Mouse (Mus musculus): ENCODE data around the gene Hoxd12. TPM values are rescaled to one million over a fixed set of nuclear protein-coding genes. Genes with fewer than 3 reads are reported as not detected.

Gene Hoxd12
- polyA plus RNA-seq, 1 experiment from 2014 or later: not detected

DNA sequence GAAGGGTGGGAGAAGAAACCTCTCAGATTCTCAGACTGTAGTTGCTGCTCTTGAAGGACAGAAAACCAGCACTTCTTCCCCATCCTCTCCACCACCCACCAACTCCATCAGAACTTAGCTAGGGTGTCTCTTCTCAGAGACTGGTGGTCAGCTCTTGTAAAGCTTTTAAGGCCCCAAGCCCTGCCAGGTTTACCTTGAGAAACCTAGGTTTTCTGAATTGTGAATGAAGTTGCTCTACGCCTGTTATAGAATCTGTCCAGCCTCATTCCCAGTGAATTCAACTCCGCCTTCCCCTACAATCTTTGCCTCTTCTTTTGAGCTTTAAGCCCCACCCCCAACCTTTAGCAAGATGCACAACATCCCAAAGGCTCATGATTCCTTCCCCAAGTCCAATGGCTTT is 2.3 kb downstream of the Hoxd12 start:
- Histone ChIP-seq H3K27me3 (peaks cover 99% of the 10 kb centered on the region), H3K4me2 (replicated peaks) (no peak overlapping the region), H3K36me3 (no peaks in the 10 kb centered on the region), H3K4me3 (no peak overlapping the region), H3K4me1 (peaks cover 22% of the 10 kb centered on the region), H3K9me3 (no peaks in the 10 kb centered on the region), H3K9ac (no peak overlapping the region), H3K27ac (no peak overlapping the region)
- WGBS: 9% methylated on average over 2 of the region's 2 CpGs
- no peak for ATAC-seq (ENCODE audit: insufficient number of reproducible peaks, insufficient read depth, low FRiP score, low TSS enrichment)

DNA sequence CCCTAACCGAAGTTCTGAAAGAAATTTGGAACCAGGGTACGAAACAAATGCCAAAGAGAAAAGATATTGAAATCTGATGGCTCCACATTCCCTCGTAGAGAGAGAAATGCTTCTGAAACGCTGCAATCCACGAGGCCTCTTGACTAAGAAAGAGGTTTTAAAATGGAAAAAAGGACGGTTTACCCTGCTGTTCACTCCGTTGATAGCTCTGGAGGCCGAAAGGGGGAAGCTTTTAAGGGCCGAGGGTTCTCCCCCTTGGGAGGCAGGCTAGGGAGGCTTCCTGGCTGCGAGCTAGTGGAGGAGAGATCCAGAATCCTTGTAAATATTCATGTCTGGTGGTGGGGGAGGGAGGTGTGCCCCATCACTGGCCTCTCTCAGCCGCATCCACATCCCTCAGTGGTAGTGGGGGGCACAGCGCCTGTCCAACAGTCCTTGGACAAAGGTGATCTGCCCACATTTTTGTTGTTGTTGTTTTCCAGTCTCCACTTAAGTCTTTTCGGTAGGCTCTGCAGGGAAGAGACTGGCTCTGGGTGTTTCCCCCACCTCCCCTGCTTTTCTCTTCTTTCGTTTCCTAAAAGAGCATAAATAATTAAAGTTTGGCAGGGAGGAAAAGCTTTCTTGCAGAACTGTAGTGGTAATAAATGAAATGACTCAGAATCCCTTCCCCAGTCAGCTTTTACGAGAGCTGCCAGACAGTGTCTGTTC is 4.2 kb downstream of the Hoxd12 start, which contains the start of gene Hoxd11:
Gene Hoxd11, plus strand, starts transcription at position 667 of the 705 bp plus-strand sequence.
- Histone ChIP-seq H3K9ac (no peak within 1 kb of the TSS), H3K4me1 (peaks cover 18% of the 10 kb centered on the region), H3K27me3 (peaks cover 98% of the 10 kb centered on the region), H3K36me3 (no peaks in the 10 kb centered on the region), H3K4me2 (replicated peaks) (0 out of 2 replicates have a peak within 1 kb of the TSS, but pooled peaks have one; percentile 5), H3K4me3 (no peak within 1 kb of the TSS), H3K9me3 (no peaks in the 10 kb centered on the region), H3K27ac (no peak within 1 kb of the TSS)
- no peak for ATAC-seq (ENCODE audit: insufficient number of reproducible peaks, insufficient read depth, low FRiP score, low TSS enrichment)
- WGBS: 2% methylated on average over 15 of the region's 15 CpGs

DNA sequence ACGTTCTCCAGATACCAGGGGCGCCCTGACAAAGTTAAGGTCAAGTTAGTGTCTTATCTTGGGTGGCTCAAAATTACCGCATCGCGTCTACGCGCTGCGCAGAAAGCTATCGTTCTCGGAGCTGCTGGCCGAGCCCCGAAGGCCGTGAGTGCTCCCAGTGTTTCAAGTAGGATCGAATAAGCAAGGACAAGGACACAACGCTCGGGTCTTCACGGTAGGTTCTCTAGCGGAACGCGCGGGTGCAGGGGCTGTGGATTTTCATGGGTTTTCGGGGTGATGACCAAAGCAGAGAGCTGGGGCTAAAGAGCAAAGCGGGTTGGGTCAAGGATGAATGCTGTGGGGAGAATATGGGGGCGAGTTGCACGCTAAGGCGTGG is 4.8 kb downstream of the Hoxd12 start:
- H3K4me2 ChIP-seq (replicated peaks): 0 out of 2 replicates have a peak overlapping the region, but pooled peaks have one; percentile 5
- H3K9me3 ChIP-seq: no peaks in the 10 kb centered on the region
- H3K9ac ChIP-seq: no peak overlapping the region
- H3K27me3 ChIP-seq: peaks cover 98% of the 10 kb centered on the region
- no peak overlapping the region for H3K4me3 ChIP-seq
- peaks cover 18% of the 10 kb centered on the region for H3K4me1 ChIP-seq
- under 1% methylated on average over 26 of the region's 26 CpGs for WGBS
- H3K27ac ChIP-seq: no peak overlapping the region
- H3K36me3 ChIP-seq: no peaks in the 10 kb centered on the region
- ATAC-seq (ENCODE audit: insufficient number of reproducible peaks, insufficient read depth, low FRiP score, low TSS enrichment): no peak

DNA sequence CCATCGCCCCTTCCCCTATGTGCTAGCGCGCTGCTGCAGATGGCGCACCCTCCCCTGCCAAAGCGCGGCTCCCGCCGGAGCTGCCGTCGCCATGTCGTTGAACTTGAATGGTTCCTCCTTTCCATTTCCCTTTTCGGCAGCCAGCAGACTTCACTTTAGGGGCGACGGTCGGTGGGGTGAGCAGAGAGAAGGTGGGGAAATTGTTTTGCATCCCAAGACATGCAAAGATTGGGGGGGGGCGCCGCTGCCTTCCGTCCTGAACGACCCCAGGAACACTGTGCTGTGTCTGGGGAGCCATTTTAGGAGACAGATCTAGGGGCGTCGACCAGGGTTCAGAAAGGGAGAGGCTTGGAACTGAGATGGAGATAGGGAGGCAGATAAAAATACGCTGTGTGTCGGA is 5.2 kb downstream of the Hoxd12 start:
- H3K27me3 ChIP-seq: peaks cover 98% of the 10 kb centered on the region
- no peaks in the 10 kb centered on the region for H3K36me3 ChIP-seq
- H3K9me3 ChIP-seq: no peaks in the 10 kb centered on the region
- peaks cover 18% of the 10 kb centered on the region for H3K4me1 ChIP-seq
- no peak overlapping the region for H3K27ac ChIP-seq
- no peak overlapping the region for H3K4me3 ChIP-seq
- H3K4me2 ChIP-seq (replicated peaks): 0 out of 2 replicates have a peak overlapping the region, but pooled peaks have one; percentile 5
- ATAC-seq (ENCODE audit: insufficient number of reproducible peaks, insufficient read depth, low FRiP score, low TSS enrichment): no peak
- WGBS: under 1% methylated on average over 23 of the region's 23 CpGs
- H3K9ac ChIP-seq: no peak overlapping the region

DNA sequence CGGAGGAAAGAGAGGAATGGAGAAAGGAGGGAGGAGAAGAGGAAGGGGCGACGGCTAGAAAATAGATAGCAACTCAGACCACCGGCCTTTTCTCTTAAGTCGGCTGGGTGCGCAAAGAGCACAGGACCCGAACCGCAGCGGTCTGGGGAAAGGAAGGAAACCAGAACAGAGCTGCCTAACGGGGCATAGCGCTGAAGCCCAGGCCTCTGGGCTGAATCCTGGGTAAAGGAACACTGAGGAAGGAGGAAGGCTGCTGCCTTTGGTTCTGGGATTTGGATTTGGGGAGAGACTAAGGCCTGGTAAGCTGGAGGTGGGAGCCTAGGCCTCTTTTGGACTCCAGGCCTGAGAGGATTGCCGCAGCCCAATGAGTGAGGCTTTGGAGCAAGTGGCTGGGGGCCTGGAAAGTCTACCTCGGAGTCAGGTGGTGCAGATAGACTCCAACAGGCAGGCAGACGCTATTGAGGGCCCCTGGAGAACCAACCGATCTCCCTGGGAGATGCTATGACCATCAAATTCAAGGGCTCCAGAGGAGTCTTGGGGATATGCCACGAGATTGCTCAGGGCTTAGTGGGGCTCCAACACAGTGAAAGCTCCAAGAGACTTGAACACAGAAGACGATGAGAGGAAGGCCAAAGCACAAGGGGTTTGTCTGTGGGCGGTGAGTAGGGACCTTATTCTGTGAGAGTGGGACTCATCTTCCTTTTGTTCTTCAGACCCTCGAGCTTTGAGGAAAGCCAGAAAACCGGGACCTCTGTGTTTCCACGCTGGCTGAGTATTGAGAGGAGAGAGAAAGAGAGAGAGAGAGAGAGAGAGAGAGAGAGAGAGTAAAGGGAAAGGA is 6.0 kb downstream of the Hoxd12 start:
- under 1% methylated on average over 21 of the region's 21 CpGs for WGBS
- H3K9ac ChIP-seq: no peak overlapping the region
- no peaks in the 10 kb centered on the region for H3K9me3 ChIP-seq
- H3K4me3 ChIP-seq: no peak overlapping the region
- H3K4me1 ChIP-seq: peaks cover 18% of the 10 kb centered on the region
- no peak for ATAC-seq (ENCODE audit: insufficient number of reproducible peaks, insufficient read depth, low FRiP score, low TSS enrichment)
- no peaks in the 10 kb centered on the region for H3K36me3 ChIP-seq
- H3K4me2 ChIP-seq (replicated peaks): no peak overlapping the region
- H3K27me3 ChIP-seq: peaks cover 97% of the 10 kb centered on the region
- no peak overlapping the region for H3K27ac ChIP-seq

DNA sequence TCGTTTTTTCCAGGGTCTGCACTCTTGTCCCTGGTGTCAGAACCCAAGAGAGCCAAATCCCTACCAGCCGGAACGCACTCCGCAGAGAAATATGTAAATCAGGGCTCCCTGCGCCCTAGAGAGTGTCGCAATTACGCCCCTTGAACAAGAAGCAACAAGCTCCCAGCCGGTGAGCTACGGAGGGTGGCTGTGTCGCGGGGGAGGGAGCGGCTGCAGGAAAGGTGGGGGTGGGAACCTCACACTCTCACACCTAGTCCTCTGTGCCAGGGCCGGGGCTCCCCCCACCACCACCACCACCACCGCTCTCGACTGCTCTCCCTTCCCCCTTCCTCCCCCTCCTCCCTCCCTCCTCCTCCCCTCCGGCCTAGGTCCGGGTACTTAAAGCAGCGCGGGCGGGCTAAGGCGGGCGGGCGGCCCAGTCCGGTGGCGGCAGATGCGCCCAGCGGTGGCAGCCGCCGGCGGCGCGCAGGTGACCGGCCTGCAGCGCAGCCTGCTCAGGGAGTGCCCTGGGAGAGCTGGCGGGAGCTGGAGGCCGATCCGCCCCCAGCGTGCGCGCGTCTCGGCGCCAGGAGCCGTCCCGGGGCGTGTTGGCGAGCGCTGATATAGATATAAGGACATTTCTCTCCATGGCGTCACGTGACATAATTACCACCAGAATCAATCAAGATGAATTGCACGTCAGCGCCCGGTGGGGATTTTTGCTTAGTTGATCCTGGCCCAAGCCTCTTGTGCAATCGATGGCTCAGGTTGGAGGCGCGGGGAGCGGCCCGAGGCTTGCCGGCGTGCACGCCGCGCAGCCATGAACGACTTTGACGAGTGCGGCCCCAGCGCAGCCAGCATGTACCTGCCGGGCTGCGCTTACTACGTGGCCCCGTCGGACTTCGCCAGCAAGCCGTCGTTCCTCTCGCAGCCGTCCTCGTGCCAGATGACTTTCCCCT is 7.0 kb downstream of the Hoxd12 start:
- no peak overlapping the region for H3K27ac ChIP-seq
- H3K4me3 ChIP-seq: peak overlapping the region; percentile 22; the same call in 1 of the 2 replicates
- H3K9ac ChIP-seq: no peak overlapping the region
- H3K36me3 ChIP-seq: no peaks in the 10 kb centered on the region
- no peaks in the 10 kb centered on the region for H3K9me3 ChIP-seq
- ATAC-seq (ENCODE audit: insufficient number of reproducible peaks, insufficient read depth, low FRiP score, low TSS enrichment): no peak
- peak overlapping the region; percentile 32 for H3K4me2 ChIP-seq (replicated peaks)
- H3K27me3 ChIP-seq: peaks cover 91% of the 10 kb centered on the region
- under 1% methylated on average over 71 of the region's 78 CpGs for WGBS
- peaks cover 18% of the 10 kb centered on the region for H3K4me1 ChIP-seq

DNA sequence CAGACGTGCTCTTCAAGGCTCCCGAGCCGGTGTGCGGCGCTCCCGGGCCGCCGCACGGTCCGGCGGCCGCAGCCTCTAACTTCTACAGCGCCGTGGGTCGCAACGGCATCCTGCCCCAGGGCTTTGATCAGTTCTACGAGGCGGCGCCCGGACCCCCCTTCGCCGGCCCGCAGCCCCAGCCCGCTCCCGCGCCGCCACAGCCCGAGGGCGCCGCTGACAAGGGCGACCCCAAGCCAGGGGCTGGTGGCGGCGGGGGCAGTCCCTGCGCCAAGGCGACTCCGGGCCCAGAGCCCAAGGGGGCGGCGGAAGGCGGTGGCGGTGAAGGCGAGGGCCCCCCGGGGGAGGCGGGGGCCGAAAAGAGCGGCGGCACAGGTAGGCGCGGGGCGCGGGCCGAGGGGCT is 8.0 kb downstream of the Hoxd12 start:
- H3K36me3 ChIP-seq: no peaks in the 10 kb centered on the region
- H3K27ac ChIP-seq: no peak overlapping the region
- peaks cover 91% of the 10 kb centered on the region for H3K27me3 ChIP-seq
- ATAC-seq (ENCODE audit: insufficient number of reproducible peaks, insufficient read depth, low FRiP score, low TSS enrichment): no peak
- H3K9ac ChIP-seq: no peak overlapping the region
- no peaks in the 10 kb centered on the region for H3K9me3 ChIP-seq
- peaks cover 18% of the 10 kb centered on the region for H3K4me1 ChIP-seq
- peak overlapping the region; percentile 32 for H3K4me2 ChIP-seq (replicated peaks)
- WGBS: under 1% methylated on average over 44 of the region's 51 CpGs
- H3K4me3 ChIP-seq: peak overlapping the region; percentile 9; the same call in 1 of the 2 replicates

DNA sequence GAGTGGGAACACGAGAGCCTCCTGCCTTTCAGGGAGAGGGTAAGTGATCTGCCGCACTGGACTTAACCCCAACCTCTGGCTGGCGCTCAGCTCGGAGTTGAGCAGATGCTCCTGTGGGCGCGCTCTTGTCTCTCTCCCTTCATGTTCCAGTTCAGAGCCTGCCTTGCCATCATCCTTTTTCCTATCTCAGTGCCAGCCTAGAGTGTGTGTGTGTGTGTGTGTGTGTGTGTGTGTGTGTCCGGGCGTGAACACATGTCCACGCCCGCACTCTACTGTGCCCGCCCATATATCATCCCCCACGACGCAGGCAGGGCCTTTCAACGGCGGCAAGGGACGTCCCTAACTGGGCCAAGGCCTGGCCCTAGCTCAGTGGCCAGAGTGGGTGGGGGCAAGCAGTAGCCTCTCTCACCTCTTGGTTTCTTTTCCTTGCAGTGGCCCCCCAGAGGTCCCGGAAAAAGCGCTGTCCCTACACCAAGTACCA is 8.7 kb downstream of the Hoxd12 start:
- WGBS: 0% methylated on average over 18 of the region's 18 CpGs
- Histone ChIP-seq H3K27me3 (peaks cover 92% of the 10 kb centered on the region), H3K27ac (no peak overlapping the region), H3K4me3 (no peak overlapping the region), H3K4me2 (replicated peaks) (no peak overlapping the region), H3K4me1 (peaks cover 18% of the 10 kb centered on the region), H3K9me3 (no peaks in the 10 kb centered on the region), H3K9ac (no peak overlapping the region), H3K36me3 (no peaks in the 10 kb centered on the region)
- ATAC-seq (ENCODE audit: insufficient number of reproducible peaks, insufficient read depth, low FRiP score, low TSS enrichment): no peak

DNA sequence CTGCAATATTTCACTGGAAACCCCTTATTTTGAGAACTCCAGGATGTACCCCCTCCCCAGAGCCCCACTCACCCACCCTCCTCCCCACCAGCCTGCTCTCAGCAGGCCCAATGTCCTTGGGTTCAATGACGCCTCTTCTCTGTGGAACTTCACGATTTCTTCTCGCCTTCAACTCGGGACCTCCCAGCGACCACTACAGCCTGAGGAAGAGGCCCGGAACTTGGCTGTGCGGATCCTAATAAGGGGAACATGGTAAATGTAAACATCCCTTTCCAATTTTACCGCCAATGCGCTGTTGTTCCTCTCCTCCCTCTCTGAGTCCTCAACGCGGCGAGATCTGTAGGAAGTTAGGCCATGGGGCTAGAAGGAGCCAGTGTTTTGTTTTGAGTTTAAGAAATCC is 9.3 kb downstream of the Hoxd12 start:
- Histone ChIP-seq H3K4me2 (replicated peaks) (no peak overlapping the region), H3K27ac (no peak overlapping the region), H3K27me3 (peaks cover 90% of the 10 kb centered on the region), H3K4me1 (peaks cover 18% of the 10 kb centered on the region), H3K36me3 (no peaks in the 10 kb centered on the region), H3K9me3 (no peaks in the 10 kb centered on the region), H3K9ac (no peak overlapping the region), H3K4me3 (no peak overlapping the region)
- ATAC-seq (ENCODE audit: insufficient number of reproducible peaks, insufficient read depth, low FRiP score, low TSS enrichment): no peak
- under 1% methylated on average over 12 of the region's 12 CpGs for WGBS

DNA sequence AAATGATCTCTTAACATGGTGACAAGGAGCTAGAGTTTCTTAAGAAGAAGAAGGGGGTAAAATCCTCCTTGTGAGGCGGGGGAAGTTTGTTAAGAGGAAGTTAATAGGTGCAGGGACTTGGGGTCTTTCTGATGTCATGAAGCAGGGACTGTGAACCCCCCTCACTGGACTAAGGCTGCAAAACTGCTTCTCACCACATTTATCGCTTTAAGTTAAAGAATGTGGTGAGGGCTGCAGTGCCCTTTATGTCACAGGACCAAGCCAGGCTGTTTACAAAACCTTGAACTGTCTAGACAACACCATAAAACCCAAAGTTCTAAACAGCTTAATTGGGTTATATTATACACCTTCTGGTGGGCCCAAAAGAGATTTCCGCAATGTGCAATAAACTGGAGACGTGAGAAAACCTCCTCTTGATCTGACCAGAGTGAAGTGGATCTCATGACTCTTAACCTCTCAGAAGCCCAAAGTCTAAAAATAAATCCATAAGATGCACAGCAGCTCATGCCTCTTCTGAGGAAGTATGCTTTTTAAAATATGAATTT is 10.3 kb downstream of the Hoxd12 start:
- no peak overlapping the region for H3K9ac ChIP-seq
- no peaks in the 10 kb centered on the region for H3K9me3 ChIP-seq
- H3K4me2 ChIP-seq (replicated peaks): no peak overlapping the region
- H3K4me3 ChIP-seq: no peak overlapping the region
- no peak for ATAC-seq (ENCODE audit: insufficient number of reproducible peaks, insufficient read depth, low FRiP score, low TSS enrichment)
- H3K36me3 ChIP-seq: no peaks in the 10 kb centered on the region
- WGBS: 12% methylated on average over 4 of the region's 4 CpGs
- no peak overlapping the region for H3K27ac ChIP-seq
- peaks cover 12% of the 10 kb centered on the region for H3K4me1 ChIP-seq
- peaks cover 85% of the 10 kb centered on the region for H3K27me3 ChIP-seq

All from embryonic facial prominence, embryonic 12.5 days (tissue).